Mouse (Mus musculus) mammary gland, adult 2 months (tissue): ENCODE results near the gene Tmem44. TPM values are rescaled to one million over a fixed set of nuclear protein-coding genes. Genes with fewer than 3 reads are reported as not detected.

Source experiments
- polyA plus RNA-seq: library from polyadenylated mRNA; depleted of rRNA; stranded (reverse); fragments of >200 nt; gene quantifications from 2 replicates; pipeline ENCODE4 v1.2.3, GENCODE M21; 2012; ENCODE audit warnings: low replicate concordance; rRNA removed

Gene Tmem44
- polyA plus RNA-seq, result 8.6 and 8.9 TPM in 2 replicates

GRCm38 (mm10) chr16:30550748-30551192, at the start of gene Tmem44:
TSS of gene Tmem44 (minus strand) at chr16:30550842.

DNA sequence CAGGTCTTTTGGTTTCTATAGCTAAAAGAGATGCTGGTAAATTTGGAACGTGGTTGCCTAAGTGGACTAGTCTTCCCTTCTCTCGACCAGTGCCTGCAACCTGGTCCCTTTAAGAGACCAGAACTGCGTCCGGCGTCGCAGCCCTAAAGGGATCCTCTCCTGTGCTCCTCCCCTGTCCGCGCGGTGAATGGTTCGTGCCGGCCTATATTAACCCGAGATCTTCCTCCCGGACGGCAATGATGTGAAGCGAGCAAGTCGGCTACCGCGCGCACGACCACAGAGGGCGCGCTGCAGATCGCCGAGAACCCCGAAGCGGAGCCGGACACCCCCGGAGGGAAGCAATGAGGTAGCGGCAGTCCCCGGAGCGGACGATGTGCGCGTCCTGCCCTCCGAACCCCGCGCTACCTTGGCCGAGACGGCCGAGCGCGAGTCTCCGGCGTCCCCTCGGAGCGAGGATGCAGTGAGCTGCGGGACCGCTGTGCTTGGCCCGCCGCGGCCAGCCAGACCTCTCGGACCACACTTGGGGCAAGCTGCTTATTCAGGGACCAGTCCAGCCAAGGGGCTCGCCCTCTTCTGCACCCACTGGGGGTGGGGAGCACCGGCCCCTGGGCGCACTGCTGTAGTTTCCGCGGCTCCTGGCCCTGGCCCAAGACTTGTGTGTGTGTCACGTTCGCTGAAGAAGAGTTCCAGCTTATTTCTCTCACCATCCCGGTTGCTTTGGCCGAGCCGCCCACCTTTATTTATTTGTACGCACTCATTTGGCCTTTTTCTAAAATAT, 49.0 kb upstream of the Tmem44 start, which contains the start of gene Fam43a:
TSS of gene Fam43a (plus strand) at position 233 of the 778 bp plus-strand sequence.

GRCm38 (mm10) chr16:30587494-30588327, 37.1 kb upstream of the Tmem44 start, which contains the start of gene Lsg1:
TSS of gene Lsg1 (minus strand) at chr16:30587592.

Other genes with a start within 250 kb of the Tmem44 start
- 0.75 and 2.0 TPM in 2 replicates for gene Gp5, start 240.1 kb downstream of the Tmem44 start, polyA plus RNA-seq
- gene Atp13a3, start 144.9 kb downstream of the Tmem44 start, polyA plus RNA-seq, result 44.3 and 53.0 TPM in 2 replicates
- 9.4 and 11.4 TPM in 2 replicates for gene Lsg1, start 36.8 kb upstream of the Tmem44 start, polyA plus RNA-seq
- gene Fam43a, start 48.9 kb upstream of the Tmem44 start, polyA plus RNA-seq, result 47.5 and 112 TPM in 2 replicates